28 mouse cellular contexts compared by ENCODE assay signal in the genomic region with DNA sequence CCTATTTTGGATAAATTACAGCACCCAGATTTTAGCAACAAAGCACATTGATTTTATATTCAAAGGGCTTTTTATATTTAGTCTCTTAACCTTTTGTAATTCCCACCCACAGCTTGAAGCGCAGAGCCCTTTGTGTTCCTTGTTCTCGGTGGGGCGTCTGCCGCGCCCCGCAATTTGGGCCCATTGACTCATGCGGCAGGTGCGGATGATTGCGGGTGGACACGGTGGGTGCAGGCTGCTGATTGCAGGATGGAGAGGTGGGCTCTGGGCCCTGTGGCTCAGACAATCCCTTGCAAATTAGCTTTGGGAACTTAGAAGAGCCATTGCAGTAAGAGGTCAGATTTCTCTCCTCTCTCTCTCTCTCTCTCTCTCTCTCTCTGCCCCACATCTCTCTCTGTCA. TPM values are rescaled to one million over a fixed set of nuclear protein-coding genes. Genes with fewer than 3 reads are reported as not detected.
DNase-seq lines count a peak whose midpoint lies in the region; ATAC-seq and TF ChIP-seq lines count a peak whose summit lies in the region.
"Had no signal": no experiment of that assay in that cellular context is flagged by ENCODE, and none has a peak within 500 bp of the region (broad histone marks: within the 10 kb centered on the region; RNA-seq: fewer than 3 reads in every experiment).

No protein-coding gene starts in this region.

- H3K4me1 ChIP-seq in G1E (ENCODE audit: insufficient read depth, low read depth, low read length), result peaks cover 97% of the 10 kb centered on the region

- no peaks in the 10 kb centered on the region; the same call in 1 of the 2 replicates for H3K9me3 ChIP-seq in G1E (replicated peaks)
- H3K9me3 ChIP-seq: embryonic facial prominence, embryonic 15.5 days; heart, embryonic 15.5 days; hindbrain, embryonic 12.5 days had no signal

- TF ChIP-seq POLR2A in brain, embryonic 14.5 days (IDR thresholded peaks at IDR 0.05; ENCODE audit: borderline replicate concordance, extremely low read depth, insufficient read depth, insufficient read length, poor library complexity, severe bottlenecking), result no peak
- no peak for TF ChIP-seq POLR2A in myocyte (IDR thresholded peaks at IDR 0.05; ENCODE audit: insufficient read length, low read depth)

- no peak for ATAC-seq in G1E (ENCODE audit: extremely low read depth, insufficient number of reproducible peaks, low FRiP score, poor library complexity, severe bottlenecking)
- ATAC-seq: hindbrain, postnatal 0 days; intestine, embryonic 16.5 days had no signal

- peak overlapping the region; percentile 65; the same call in 1 of the 2 replicates for H3K27ac ChIP-seq in layer of hippocampus, adult 2 months
- H3K27ac ChIP-seq: embryonic facial prominence, embryonic 15.5 days; heart, embryonic 10.5 days; heart, embryonic 15.5 days; hindbrain, embryonic 12.5 days; hindbrain, postnatal 0 days; kidney, postnatal 0 days; liver, embryonic 14.5 days had no signal

- H3K36me3 ChIP-seq in G1E (replicated peaks), result no peaks in the 10 kb centered on the region
- H3K36me3 ChIP-seq in myocyte (ENCODE audit: control insufficient read depth, insufficient read depth), result no peaks in the 10 kb centered on the region
- H3K36me3 ChIP-seq: embryonic facial prominence, embryonic 15.5 days; heart, embryonic 15.5 days; hindbrain, embryonic 12.5 days had no signal

- H3K27me3 ChIP-seq in G1E (ENCODE audit: insufficient read depth, low read length) (peaks cover 12% of the 10 kb centered on the region; the same call in 1 of the 2 replicates), myocyte (ENCODE audit: control insufficient read depth, insufficient read depth, insufficient read length) (no peaks in the 10 kb centered on the region)
- H3K27me3 ChIP-seq: embryonic facial prominence, embryonic 15.5 days; heart, embryonic 15.5 days; hindbrain, embryonic 12.5 days had no signal

- H3K79me2 ChIP-seq in myocyte (ENCODE audit: control insufficient read depth, insufficient read depth), result no peaks in the 10 kb centered on the region

- no peak overlapping the region for H3K4me2 ChIP-seq in myocyte (ENCODE audit: low read depth)
- H3K4me2 ChIP-seq: embryonic facial prominence, embryonic 15.5 days; heart, embryonic 15.5 days; hindbrain, embryonic 12.5 days; lung, embryonic 14.5 days had no signal

- DNase-seq in layer of hippocampus, adult 2 months (ENCODE audit: low spot score in 2 of 2), result no peak
- DNase-seq in layer of hippocampus, postnatal 25 days (ENCODE audit: extremely low spot score in 1 of 2, low spot score in 1 of 2), result no peak
- DNase-seq in G1E (ENCODE audit: low spot score), result no peak
- peak; percentile 51 for DNase-seq in brain, embryonic 14.5 days (ENCODE audit: low read depth)
- no peak for DNase-seq in lung, adult 18-20 months
- DNase-seq in heart, postnatal 14 days, result no peak
- no peak for DNase-seq in lung, postnatal 25 days (ENCODE audit: low spot score)
- DNase-seq: adrenal gland, postnatal 36 days; cerebellum, adult 11-12 months; cerebellum, postnatal 10 days; gastrocnemius, postnatal 25 days; heart, postnatal 36 days; kidney, adult 8-10 months; kidney, postnatal 4 days; lung, embryonic 14.5 days; lung, postnatal 36 days; midbrain, embryonic 14.5 days; right cerebral cortex, postnatal 4 days had no signal

- no peak overlapping the region for H3K4me3 ChIP-seq in layer of hippocampus, adult 2 months
- H3K4me3 ChIP-seq in G1E (ENCODE audit: low read depth, low read length) (peak overlapping the region; percentile 42; the same call in 1 of the 2 replicates), myocyte (no peak overlapping the region)
- H3K4me3 ChIP-seq: embryonic facial prominence, embryonic 15.5 days; heart, embryonic 10.5 days; heart, embryonic 15.5 days; hindbrain, embryonic 12.5 days had no signal

- intact Hi-C loops in heart, postnatal 14 days (cut with DNase I), result no loop called here

- no peak for TF ChIP-seq CTCF in layer of hippocampus, adult 2 months (conservative IDR thresholded peaks at IDR 0.05)
- no peak for TF ChIP-seq CTCF in G1E (IDR thresholded peaks at IDR 0.05; ENCODE audit: low read depth, low read length)
- no peak for TF ChIP-seq CTCF in brain, embryonic 14.5 days (IDR thresholded peaks at IDR 0.05; ENCODE audit: borderline replicate concordance, extremely low read depth, insufficient read depth, insufficient read length)

- no peak overlapping the region for H3ac ChIP-seq in myocyte (ENCODE audit: control insufficient read depth, insufficient read length)

TF ChIP-seq in myocyte, 11 proteins besides CTCF, POLR2A, EP300 and RAD21:
- peak in 2 of 3 experiments; percentile 48 to 83 for TF ChIP-seq MYOD1 (IDR thresholded peaks at IDR 0.05; ENCODE audit: control insufficient read depth in 1 of 3, insufficient read length in 2 of 3, low read depth in 2 of 3)
- no peak for TF ChIP-seq USF1 (IDR thresholded peaks at IDR 0.05; ENCODE audit: low read depth)
- no peak for TF ChIP-seq E2F4 (IDR thresholded peaks at IDR 0.05; ENCODE audit: insufficient read depth)
- TF ChIP-seq MYOG (IDR thresholded peaks at IDR 0.05; ENCODE audit: control insufficient read depth in 1 of 3, insufficient read depth in 1 of 3, insufficient read length in 2 of 3, low read depth in 2 of 3), result peak in 2 of 3 experiments; percentile 55 to 56
- no peak for TF ChIP-seq MAX (IDR thresholded peaks at IDR 0.05; ENCODE audit: low read depth)

RNA-seq across cellular contexts. Expression of gene Morn1, which starts 31.9 kb away (rescaled TPM):
- total RNA-seq in layer of hippocampus, adult 2 months (2021), result 10 to 100 TPM; 11.8 to 14.0 TPM
- total RNA-seq in layer of hippocampus, postnatal 25 days (2021), result 10 to 100 TPM; 11.2 to 17.3 TPM
- total RNA-seq in G1E (2014; fragmentation: Nextera tagmentation) (2.3 and 4.2 TPM in 2 replicates), G1E (2017) (5.3 and 7.2 TPM in 2 replicates)
- polyA plus RNA-seq in G1E (2012) (1.8 and 2.9 TPM in 2 replicates), myocyte (2012; fragmentation: generic; extraction: Trizol) (2.6 TPM)
- polyA plus RNA-seq in brain, embryonic 14.5 days (2012; rRNA removed), result 8.0 and 12.6 TPM in 2 replicates
- total RNA-seq in heart, postnatal 14 days (2021), result 1 to 10 TPM; 1.4 to 3.8 TPM
- total RNA-seq: monocyte, adult 5-6 weeks had no signal

RNA-seq across cellular contexts. Expression of gene Rer1, which starts 32.1 kb away (rescaled TPM):
- 10 to 100 TPM; 60.6 to 63.0 TPM for total RNA-seq in layer of hippocampus, adult 2 months (2021)
- 10 to 100 TPM; 62.2 to 67.3 TPM for total RNA-seq in layer of hippocampus, postnatal 25 days (2021)
- total RNA-seq in G1E (2014; fragmentation: Nextera tagmentation) (209 TPM in 2 replicates), G1E (2017) (212 and 216 TPM in 2 replicates)
- polyA plus RNA-seq in G1E (2012) (123 and 125 TPM in 2 replicates), myocyte (2012; fragmentation: generic; extraction: Trizol) (117 TPM)
- polyA plus RNA-seq in brain, embryonic 14.5 days (2012; rRNA removed), result 84.0 and 95.7 TPM in 2 replicates
- 10 to 100 TPM; 66.6 to 67.8 TPM for total RNA-seq in heart, postnatal 14 days (2021)

RNA-seq across cellular contexts. Expression of gene Pex10, which starts 51.5 kb away (rescaled TPM):
- 10 to 100 TPM; 23.1 to 24.2 TPM for total RNA-seq in layer of hippocampus, adult 2 months (2021)
- 10 to 100 TPM; 21.6 to 26.5 TPM for total RNA-seq in layer of hippocampus, postnatal 25 days (2021)
- total RNA-seq in G1E (2014; fragmentation: Nextera tagmentation), result 15.9 and 21.1 TPM in 2 replicates
- 23.2 and 23.4 TPM in 2 replicates for total RNA-seq in G1E (2017)
- 30.3 and 40.2 TPM in 2 replicates for polyA plus RNA-seq in G1E (2012)
- polyA plus RNA-seq in brain, embryonic 14.5 days (2012; rRNA removed), result 19.2 and 27.0 TPM in 2 replicates
- polyA plus RNA-seq in myocyte (2012; fragmentation: generic; extraction: Trizol), result 12.4 TPM
- total RNA-seq in heart, postnatal 14 days (2021), result 10 to 100 TPM; 18.3 to 19.6 TPM
